Mouse (Mus musculus) limb, embryonic 14.5 days (tissue): ENCODE data around the gene Gm45713. TPM values are rescaled to one million over a fixed set of nuclear protein-coding genes. Genes with fewer than 3 reads are reported as not detected.

Experiments used
- ATAC-seq: fragments of 200-750 bp; cut with Nextera tagmentation; 2 replicates; pipeline ENCODE4 v1.8.0; 2017; ENCODE audit warnings: low read depth, moderate number of reproducible peaks, moderate TSS enrichment; ENCODE audit not compliant: low FRiP score
- DNase-seq: peaks from one replicate; pipeline ENCODE4 v3.0.0-alpha.2; 2015; ENCODE audit warnings: low spot score
- H3K27ac ChIP-seq: fragments of 300-500 bp; sonication (generic); replicated peaks from 2 replicates; pipeline ENCODE4 v1.5.1; 2014; ENCODE audit warnings: low read depth, mild to moderate bottlenecking, low read length, moderate library complexity, mixed read lengths
- H3K27me3 ChIP-seq: fragments of 300-500 bp; sonication (generic); 2 replicates; pipeline ENCODE4 v1.6.1; 2014; ENCODE audit warnings: low read length, mixed read lengths; ENCODE audit not compliant: control insufficient read depth, insufficient read depth
- H3K36me3 ChIP-seq: fragments of 300-500 bp; sonication (generic); 2 replicates; pipeline ENCODE4 v1.6.1; 2014; ENCODE audit warnings: mild to moderate bottlenecking, low read length, moderate library complexity, mixed read lengths; ENCODE audit not compliant: control insufficient read depth, insufficient read depth
- H3K4me1 ChIP-seq: fragments of 300-500 bp; sonication (generic); 2 replicates; pipeline ENCODE4 v1.6.1; 2014; ENCODE audit warnings: antibody characterized with exemption, low read length, mixed read lengths; ENCODE audit not compliant: control insufficient read depth, insufficient read depth
- H3K4me2 ChIP-seq: fragments of 300-500 bp; sonication (generic); replicated peaks from 2 replicates; pipeline ENCODE4 v1.6.1; 2014; ENCODE audit warnings: low read depth, mild to moderate bottlenecking, low read length, moderate library complexity; ENCODE audit not compliant: severe bottlenecking
- H3K4me3 ChIP-seq: fragments of 300-500 bp; sonication (generic); replicated peaks from 2 replicates; pipeline ENCODE4 v1.5.1; 2014; ENCODE audit warnings: low read length
- H3K9ac ChIP-seq: fragments of 300-500 bp; sonication (generic); 2 replicates; pipeline ENCODE4 v1.6.1; 2014; ENCODE audit warnings: mild to moderate bottlenecking, low read depth, low read length, moderate library complexity; ENCODE audit not compliant: severe bottlenecking
- H3K9me3 ChIP-seq: fragments of 300-500 bp; sonication (generic); 2 replicates; pipeline ENCODE4 v1.6.1; 2016; ENCODE audit warnings: low read length; ENCODE audit not compliant: control insufficient read depth
- POLR2A ChIP-seq: fragments of 200-500 bp; IDR thresholded peaks from 2 replicates; pipeline ENCODE4 v1.8.0; 2012; ENCODE audit warnings: inconsistent platforms, mild to moderate bottlenecking, moderate library complexity, borderline replicate concordance; ENCODE audit not compliant: insufficient read depth, insufficient read length; ENCODE audit errors: extremely low read depth
- WGBS: fragments of 180-500 bp; shearing (Covaris S2); extraction: QIAGEN DNeasy Blood & Tissue Kit; methylation state at CpG from one replicate; pipeline ENCODE4 v1.1.7; 2014; 5-methylcytosine and 5-hydroxymethylcytosine counted together
- polyA plus RNA-seq, 2 experiments: library from polyadenylated mRNA; depleted of rRNA in 1 of 2; stranded (reverse) in 1 of 2; unstranded in 1 of 2; fragments of >200 nt; fragmentation: Nextera tagmentation in 1 of 2; extraction: Ambion mirVana in 1 of 2; gene quantifications; 2 replicates each; pipeline versions ENCODE4 v1.2.1 to v1.2.3; 2012 to 2014

Gm45713 gene
- polyA plus RNA-seq, 2 experiments: 0.31 to 1.4 TPM

GRCm38 (mm10) chr7:45092828-45093515 lies 43.1 kb downstream of the Gm45713 start:
- H3K9ac ChIP-seq: peak overlapping the region; percentile 18; the same call in 1 of the 2 replicates
- TF ChIP-seq POLR2A: no peak
- peaks cover 19% of the 10 kb centered on the region for H3K4me1 ChIP-seq
- H3K27me3 ChIP-seq: no peaks in the 10 kb centered on the region
- 29% methylated on average over 12 of the region's 12 CpGs for WGBS
- peaks cover 19% of the 10 kb centered on the region for H3K36me3 ChIP-seq
- no peak overlapping the region for H3K4me3 ChIP-seq
- no peaks in the 10 kb centered on the region for H3K9me3 ChIP-seq
- H3K27ac ChIP-seq: peak overlapping the region; percentile 82
- peak; percentile 78 for DNase-seq
- H3K4me2 ChIP-seq: peak overlapping the region; percentile 31; the same call in 1 of the 2 replicates
- no peak for ATAC-seq

- H3K27me3 ChIP-seq: no peaks in the 10 kb centered on the region
- H3K9ac ChIP-seq: peak within 1 kb of the TSS; percentile 88
- peak within 1 kb of the TSS; percentile 74 for H3K4me3 ChIP-seq
- no peaks in the 10 kb centered on the region for H3K9me3 ChIP-seq
- TF ChIP-seq POLR2A: peak; percentile 81; the same call in 1 of the 2 replicates
- H3K4me1 ChIP-seq: peaks cover 19% of the 10 kb centered on the region
- under 1% methylated on average over 16 of the region's 16 CpGs for WGBS
- peak within 1 kb of the TSS; percentile 95 for H3K27ac ChIP-seq
- peak within 1 kb of the TSS; percentile 85 for H3K4me2 ChIP-seq
- peaks cover 27% of the 10 kb centered on the region for H3K36me3 ChIP-seq
- DNase-seq: peak; percentile 98
- peak; percentile 95 for ATAC-seq
These were observed 44.0 kb downstream of the Gm45713 start, which contains the start of gene Rcn3 for GRCm38 (mm10) chr7:45092048-45092447. Gene Rcn3 (minus strand): TSS chr7:45092221.

- Histone ChIP-seq H3K4me3 (peak overlapping the region; percentile 74), H3K36me3 (peaks cover 34% of the 10 kb centered on the region), H3K27me3 (no peaks in the 10 kb centered on the region), H3K4me2 (peak overlapping the region; percentile 85), H3K27ac (peak overlapping the region; percentile 95), H3K4me1 (peaks cover 19% of the 10 kb centered on the region), H3K9ac (peak overlapping the region; percentile 88), H3K9me3 (no peaks in the 10 kb centered on the region)
- ATAC-seq (peak; percentile 56), DNase-seq (peak; percentile 42)
- 8% methylated on average over 34 of the region's 35 CpGs for WGBS
- no peak for TF ChIP-seq POLR2A
These were observed 44.7 kb downstream of the Gm45713 start for GRCm38 (mm10) chr7:45091001-45091990.

- Histone ChIP-seq H3K27me3 (no peaks in the 10 kb centered on the region), H3K4me3 (peak overlapping the region; percentile 74), H3K9ac (peak overlapping the region; percentile 88), H3K27ac (peak overlapping the region; percentile 95), H3K4me2 (peak overlapping the region; percentile 85), H3K9me3 (no peaks in the 10 kb centered on the region), H3K36me3 (peaks cover 43% of the 10 kb centered on the region), H3K4me1 (peaks cover 19% of the 10 kb centered on the region)
- 77% methylated on average over 13 of the region's 13 CpGs for WGBS
- ATAC-seq (no peak), DNase-seq (no peak)
- TF ChIP-seq POLR2A: no peak
These were observed 45.6 kb downstream of the Gm45713 start for GRCm38 (mm10) chr7:45090251-45090977.
